Mouse (Mus musculus) embryonic facial prominence, embryonic 14.5 days (tissue): ENCODE results near the gene Hmces. TPM values are rescaled to one million over a fixed set of nuclear protein-coding genes. Genes with fewer than 3 reads are reported as not detected.
"Not testable (repeated sequence)": the region's sequence is repeated elsewhere in the genome, so short reads cannot be mapped to it uniquely, and the experiment has no call there.

Experiments
- ATAC-seq: fragments of 200-750 bp; cut with Nextera tagmentation; 2 replicates; pipeline ENCODE4 v1.8.0; 2017; ENCODE audit warnings: low read depth, moderate number of reproducible peaks, moderate TSS enrichment
- DNase-seq: peaks from one replicate; pipeline ENCODE4 v3.0.0-alpha.2; 2015; ENCODE audit warnings: low spot score
- H3K27ac ChIP-seq: fragments of 300-500 bp; sonication (generic); replicated peaks from 2 replicates; pipeline ENCODE4 v1.5.1; 2014; ENCODE audit warnings: low read depth, mild to moderate bottlenecking, low read length, moderate library complexity
- H3K27me3 ChIP-seq: fragments of 300-500 bp; sonication (generic); replicated peaks from 2 replicates; pipeline ENCODE4 v1.6.1; 2014; ENCODE audit warnings: low read length; ENCODE audit not compliant: control insufficient read depth, insufficient read depth
- H3K36me3 ChIP-seq: fragments of 300-500 bp; sonication (generic); 2 replicates; pipeline ENCODE4 v1.6.1; 2014; ENCODE audit warnings: low read length, mixed read lengths; ENCODE audit not compliant: control insufficient read depth, insufficient read depth
- H3K4me1 ChIP-seq: fragments of 300-500 bp; sonication (generic); 2 replicates; pipeline ENCODE4 v1.6.1; 2014; ENCODE audit warnings: antibody characterized with exemption, low read length; ENCODE audit not compliant: control insufficient read depth, insufficient read depth
- H3K4me2 ChIP-seq: fragments of 300-500 bp; sonication (generic); 2 replicates; pipeline ENCODE4 v1.6.1; 2014; ENCODE audit warnings: low read depth, mild to moderate bottlenecking, low read length, moderate library complexity, mixed read lengths
- H3K4me3 ChIP-seq: fragments of 300-500 bp; sonication (generic); 2 replicates; pipeline ENCODE4 v1.5.1; 2014; ENCODE audit warnings: low read depth, mild to moderate bottlenecking, low read length
- H3K9ac ChIP-seq: fragments of 300-500 bp; sonication (generic); 2 replicates; pipeline ENCODE4 v1.6.1; 2014; ENCODE audit warnings: low read depth, mild to moderate bottlenecking, low read length, moderate library complexity, mixed read lengths
- H3K9me3 ChIP-seq: fragments of 300-500 bp; sonication (generic); 2 replicates; pipeline ENCODE4 v1.6.1; 2016; ENCODE audit warnings: low read length; ENCODE audit not compliant: control insufficient read depth
- WGBS: fragments of 180-500 bp; shearing (Covaris S2); extraction: QIAGEN DNeasy Blood & Tissue Kit; methylation state at CpG from one replicate; pipeline ENCODE4 v1.1.7; 2014; 5-methylcytosine and 5-hydroxymethylcytosine counted together
- polyA plus RNA-seq: library from polyadenylated mRNA; unstranded; fragments of >200 nt; fragmentation: Nextera tagmentation; extraction: Ambion mirVana; gene quantifications from 2 replicates; pipeline ENCODE4 v1.2.1, GENCODE M21; 2014

Gene Hmces
- polyA plus RNA-seq, 1 experiment from 2014 or later, result 43.1 TPM

GRCm38 (mm10) chr6:87937178-87937788 lies 23.5 kb downstream of the Hmces start:
- peaks cover 46% of the 10 kb centered on the region for H3K36me3 ChIP-seq
- ATAC-seq (peak; percentile 99), DNase-seq (peak; percentile 93)
- H3K9me3 ChIP-seq, result no peaks in the 10 kb centered on the region
- H3K4me1 ChIP-seq, result no peaks in the 10 kb centered on the region
- H3K4me2 ChIP-seq, result no peak overlapping the region
- H3K9ac ChIP-seq, result no peak overlapping the region
- H3K4me3 ChIP-seq, result no peak overlapping the region
- WGBS, result 43% methylated on average over 19 of the region's 19 CpGs
- no peaks in the 10 kb centered on the region for H3K27me3 ChIP-seq
- no peak overlapping the region for H3K27ac ChIP-seq

- H3K9ac ChIP-seq, result no peak overlapping the region
- H3K4me3 ChIP-seq, result no peak overlapping the region
- H3K4me1 ChIP-seq, result no peaks in the 10 kb centered on the region
- H3K9me3 ChIP-seq, result no peaks in the 10 kb centered on the region
- 75% methylated on average over 3 of the region's 3 CpGs for WGBS
- H3K27ac ChIP-seq, result no peak overlapping the region
- DNase-seq (no peak), ATAC-seq (no peak)
- H3K36me3 ChIP-seq, result peaks cover 29% of the 10 kb centered on the region
- H3K27me3 ChIP-seq, result no peaks in the 10 kb centered on the region
- no peak overlapping the region for H3K4me2 ChIP-seq
These were observed 25.2 kb downstream of the Hmces start for GRCm38 (mm10) chr6:87938941-87939340.

GRCm38 (mm10) chr6:87942179-87942578 lies 28.4 kb downstream of the Hmces start:
- WGBS, result 75% methylated on average over 7 of the region's 7 CpGs
- Histone ChIP-seq H3K4me1 (no peaks in the 10 kb centered on the region), H3K36me3 (no peaks in the 10 kb centered on the region), H3K9ac (no peak overlapping the region), H3K27me3 (no peaks in the 10 kb centered on the region), H3K4me2 (no peak overlapping the region), H3K4me3 (no peak overlapping the region), H3K27ac (no peak overlapping the region), H3K9me3 (0 out of 2 replicates have a peak, but pooled peaks cover 6% of the 10 kb centered on the region)
- ATAC-seq (no peak), DNase-seq (no peak)

GRCm38 (mm10) chr6:87962457-87962856 lies 48.7 kb downstream of the Hmces start:
- WGBS, result 59% methylated on average over 4 of the region's 4 CpGs
- not testable (repeated sequence) for H3K4me2 ChIP-seq, H3K27me3 ChIP-seq, ATAC-seq, H3K27ac ChIP-seq, DNase-seq, H3K4me1 ChIP-seq, H3K4me3 ChIP-seq, H3K36me3 ChIP-seq, H3K9ac ChIP-seq
- H3K9me3 ChIP-seq, result peaks cover 11% of the 10 kb centered on the region; the same call in 1 of the 2 replicates

GRCm38 (mm10) chr6:87970041-87970440 lies 56.3 kb downstream of the Hmces start:
- WGBS, result 13% methylated on average over 2 of the region's 2 CpGs

GRCm38 (mm10) chr6:87979728-87980127 lies 66.0 kb downstream of the Hmces start:
- Histone ChIP-seq H3K27ac (peak overlapping the region; percentile 87; the same call in 1 of the 2 replicates), H3K9ac (peak overlapping the region; percentile 81; the same call in 1 of the 2 replicates)

More at GRCm38 (mm10) chr6:87970041-87970440, 56.3 kb downstream of the Hmces start:
- no peak overlapping the region for H3K4me2 ChIP-seq
- DNase-seq (no peak), ATAC-seq (no peak)
- no peak overlapping the region for H3K9ac ChIP-seq
- no peak overlapping the region for H3K27ac ChIP-seq
- no peaks in the 10 kb centered on the region for H3K27me3 ChIP-seq
- H3K4me1 ChIP-seq, result no peaks in the 10 kb centered on the region
- H3K9me3 ChIP-seq, result no peaks in the 10 kb centered on the region
- H3K36me3 ChIP-seq, result no peaks in the 10 kb centered on the region
- no peak overlapping the region for H3K4me3 ChIP-seq

GRCm38 (mm10) chr6:87980374-87981029 lies 66.8 kb downstream of the Hmces start:
- H3K27me3 ChIP-seq, result no peaks in the 10 kb centered on the region
- H3K4me1 ChIP-seq, result peaks cover 8% of the 10 kb centered on the region; the same call in 1 of the 2 replicates
- 0% methylated on average over 18 of the region's 66 CpGs for WGBS

More at GRCm38 (mm10) chr6:87979728-87980127, 66.0 kb downstream of the Hmces start:
- Histone ChIP-seq H3K4me1 (peaks cover 8% of the 10 kb centered on the region; the same call in 1 of the 2 replicates), H3K9me3 (no peaks in the 10 kb centered on the region), H3K27me3 (no peaks in the 10 kb centered on the region), H3K4me3 (peak overlapping the region; percentile 77), H3K4me2 (peak overlapping the region; percentile 70), H3K36me3 (peaks cover 12% of the 10 kb centered on the region; the same call in 1 of the 2 replicates)
- DNase-seq, result no peak
- 72% methylated on average over 3 of the region's 3 CpGs for WGBS
- ATAC-seq, result no peak

GRCm38 (mm10) chr6:87981030-87981485 lies 67.3 kb downstream of the Hmces start:
- H3K36me3 ChIP-seq, result peaks cover 18% of the 10 kb centered on the region; the same call in 1 of the 2 replicates
- ATAC-seq, result peak; percentile 32
- peak overlapping the region; percentile 81 for H3K9ac ChIP-seq
- H3K4me2 ChIP-seq, result peak overlapping the region; percentile 70
- 0% methylated on average over 17 of the region's 56 CpGs for WGBS
- peak overlapping the region; percentile 87 for H3K27ac ChIP-seq
- no peaks in the 10 kb centered on the region for H3K27me3 ChIP-seq
- H3K4me3 ChIP-seq, result peak overlapping the region; percentile 77
- H3K4me1 ChIP-seq, result peaks cover 8% of the 10 kb centered on the region; the same call in 1 of the 2 replicates
- peak; percentile 31 for DNase-seq
- H3K9me3 ChIP-seq, result no peaks in the 10 kb centered on the region

More at GRCm38 (mm10) chr6:87980374-87981029, 66.8 kb downstream of the Hmces start:
- Histone ChIP-seq H3K4me3 (peak overlapping the region; percentile 77), H3K36me3 (peaks cover 17% of the 10 kb centered on the region; the same call in 1 of the 2 replicates), H3K27ac (peak overlapping the region; percentile 87), H3K9me3 (no peaks in the 10 kb centered on the region), H3K9ac (peak overlapping the region; percentile 81), H3K4me2 (peak overlapping the region; percentile 70)
- DNase-seq (peak; percentile 94), ATAC-seq (peak; percentile 89)
